Mouse (Mus musculus) 416B (cell line): ENCODE measurements around the gene Mrpl55.

ENCODE experiments used
- DNase-seq: peaks from one replicate; pipeline ENCODE4 v3.0.0; 2011; ENCODE audit warnings: low read depth

Mrpl55 gene

DNA sequence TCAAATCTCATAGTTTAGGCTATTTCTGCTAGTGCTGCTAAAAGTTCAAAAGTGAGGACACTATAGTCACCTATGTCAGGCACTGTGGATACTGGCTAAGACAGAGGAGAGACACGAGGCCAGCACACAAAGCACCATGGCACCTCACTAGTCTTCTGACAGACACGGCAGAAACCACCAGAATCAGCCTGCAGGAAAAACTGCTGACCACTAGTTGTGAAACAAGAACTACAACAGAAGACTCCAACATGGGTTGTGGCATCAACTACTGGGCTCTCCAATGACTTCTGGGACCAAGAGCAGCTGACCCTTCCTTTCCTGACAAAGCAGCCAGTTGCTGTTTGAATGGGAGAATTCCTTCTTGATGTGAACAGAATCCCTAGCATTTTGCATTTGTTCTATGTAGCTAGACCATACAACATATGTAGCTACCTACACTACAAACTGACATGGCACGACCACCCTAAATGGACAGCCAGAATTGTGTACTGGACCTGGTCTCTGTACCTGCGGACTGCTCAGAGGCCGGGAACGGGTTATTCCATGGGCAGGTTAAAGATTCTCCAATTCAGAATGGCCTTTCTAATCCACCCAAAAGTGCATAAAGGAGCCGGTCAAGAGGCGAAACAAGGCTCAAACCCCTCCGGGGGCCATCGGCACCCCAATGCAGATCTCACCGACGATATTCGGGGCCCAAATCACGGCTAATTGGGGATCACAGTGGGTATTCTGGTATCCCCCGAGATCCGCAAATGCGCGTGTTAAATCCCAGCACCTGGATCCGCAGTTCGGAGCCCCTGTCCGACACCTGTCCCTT is 24.7 kb downstream of the Mrpl55 start:
- peak; percentile 78 for DNase-seq

DNA sequence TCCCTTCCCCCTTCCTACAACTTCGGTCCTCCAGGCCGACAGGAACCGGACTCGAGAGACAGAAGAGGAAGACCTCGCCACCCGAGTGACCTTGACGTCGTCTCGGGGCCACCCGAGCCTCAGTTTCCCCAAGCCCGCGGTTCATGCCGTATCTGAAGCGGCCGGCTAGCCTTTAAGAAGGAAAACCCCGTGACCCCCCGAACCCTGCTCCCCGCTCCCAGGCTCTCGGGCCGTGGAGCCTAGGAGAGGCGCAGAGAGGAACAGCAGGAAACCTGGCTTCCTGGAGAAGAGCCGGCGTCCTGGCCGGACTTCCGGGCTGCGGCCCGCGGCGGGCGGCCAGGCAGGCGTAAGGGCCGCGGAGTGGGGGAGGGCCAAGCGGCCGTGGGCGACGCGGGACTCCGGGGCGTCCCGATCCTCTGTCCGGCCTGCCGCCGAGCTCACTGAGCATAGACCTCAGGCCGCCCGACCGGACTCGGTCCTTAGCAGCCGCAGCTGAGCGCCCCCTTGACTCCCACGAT is 25.4 kb downstream of the Mrpl55 start:
- DNase-seq: no peak

DNA sequence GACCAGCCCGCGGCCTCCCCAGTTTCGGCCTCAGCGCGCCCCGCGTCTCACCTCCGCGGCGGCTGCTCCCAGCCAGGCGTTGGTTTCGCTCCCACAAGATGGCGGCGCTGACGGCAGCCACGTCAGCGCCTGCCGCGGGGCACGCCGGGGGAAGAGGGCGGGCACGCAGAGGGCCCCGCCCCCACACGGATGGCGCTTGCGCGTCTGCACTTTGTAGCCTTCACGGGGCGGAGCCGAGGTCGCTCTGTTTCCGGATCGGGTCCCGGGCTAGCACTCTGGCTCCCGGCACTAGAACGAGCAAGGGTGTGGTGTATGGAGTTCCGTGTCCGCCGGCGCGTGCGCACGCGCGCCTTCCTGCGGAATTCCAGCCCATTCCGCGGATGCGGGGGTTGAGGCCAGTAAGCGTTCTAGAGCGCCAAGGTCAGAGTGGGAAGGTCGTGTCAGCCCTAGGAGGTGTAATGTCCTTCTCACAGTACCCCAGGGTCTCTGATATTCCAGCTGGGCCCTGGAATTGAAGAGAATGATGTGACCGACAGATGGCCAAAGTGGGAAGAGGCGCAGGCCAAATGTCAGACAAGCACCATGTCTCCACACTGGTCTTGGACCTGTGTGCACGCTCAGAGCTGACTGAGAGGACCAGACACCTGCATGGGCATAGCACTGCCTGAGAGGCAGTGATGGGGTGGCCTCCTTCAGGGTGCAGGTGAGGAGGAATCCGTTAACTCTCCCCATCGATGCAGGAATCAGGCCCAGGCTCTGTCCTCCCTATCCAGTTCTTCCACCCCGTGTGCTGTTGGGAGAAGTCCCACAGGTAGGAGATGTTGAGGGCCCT is 26.1 kb downstream of the Mrpl55 start, which contains the start of gene Arf1:
TSS of gene Arf1 (minus strand) at position 149 of the 832 bp plus-strand sequence.
- peak; percentile 97 for DNase-seq

DNA sequence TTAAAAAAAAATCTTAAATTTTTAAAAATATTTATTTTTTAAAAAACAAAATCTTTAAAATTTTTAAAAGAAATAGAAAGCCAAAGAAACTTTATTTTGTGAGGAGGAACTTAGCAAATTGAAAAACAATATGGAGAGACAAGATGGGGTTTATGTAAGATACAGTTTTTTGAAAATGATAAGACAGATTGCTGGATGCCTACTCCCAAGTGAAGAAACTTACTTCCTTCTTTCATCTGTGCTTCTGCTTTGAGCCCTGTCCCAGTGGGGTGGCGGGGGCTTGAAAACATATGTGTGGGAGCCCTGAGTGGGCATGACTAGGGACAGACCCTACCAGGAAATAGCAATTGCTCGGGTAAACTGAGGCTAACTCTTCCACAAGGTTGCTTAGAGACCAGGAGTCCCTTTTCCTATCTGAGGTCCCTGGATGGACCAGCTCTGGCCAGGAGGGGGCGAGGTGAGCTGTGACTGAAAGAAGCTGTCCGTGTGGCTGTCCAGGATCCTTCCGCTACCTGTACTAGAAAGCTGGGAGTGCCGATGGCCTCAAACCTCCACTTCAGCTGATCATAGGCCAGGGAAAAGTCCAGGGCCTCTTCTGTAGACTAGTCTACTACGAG is 28.0 kb downstream of the Mrpl55 start:
- peak; percentile 74 for DNase-seq

DNA sequence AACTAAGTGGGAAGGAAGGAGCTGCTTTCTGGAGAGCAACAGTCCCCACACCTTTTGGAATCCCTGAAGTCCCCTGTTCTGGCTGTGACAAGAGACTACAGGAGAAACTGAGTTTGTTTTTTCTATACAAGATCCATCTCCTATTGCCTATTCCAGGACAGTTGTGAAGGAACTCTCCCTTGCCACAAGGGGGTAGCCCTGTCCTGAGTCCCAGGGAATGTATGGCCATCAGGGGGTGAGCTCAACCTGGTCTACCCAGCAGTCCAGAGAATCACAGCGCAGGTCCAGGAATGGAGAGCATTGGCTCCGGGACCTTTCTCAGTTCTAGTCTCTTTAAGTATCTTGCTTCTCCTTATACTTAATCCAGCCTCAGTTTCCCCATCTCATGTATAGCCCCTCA is 30.5 kb downstream of the Mrpl55 start:
- DNase-seq: no peak

DNA sequence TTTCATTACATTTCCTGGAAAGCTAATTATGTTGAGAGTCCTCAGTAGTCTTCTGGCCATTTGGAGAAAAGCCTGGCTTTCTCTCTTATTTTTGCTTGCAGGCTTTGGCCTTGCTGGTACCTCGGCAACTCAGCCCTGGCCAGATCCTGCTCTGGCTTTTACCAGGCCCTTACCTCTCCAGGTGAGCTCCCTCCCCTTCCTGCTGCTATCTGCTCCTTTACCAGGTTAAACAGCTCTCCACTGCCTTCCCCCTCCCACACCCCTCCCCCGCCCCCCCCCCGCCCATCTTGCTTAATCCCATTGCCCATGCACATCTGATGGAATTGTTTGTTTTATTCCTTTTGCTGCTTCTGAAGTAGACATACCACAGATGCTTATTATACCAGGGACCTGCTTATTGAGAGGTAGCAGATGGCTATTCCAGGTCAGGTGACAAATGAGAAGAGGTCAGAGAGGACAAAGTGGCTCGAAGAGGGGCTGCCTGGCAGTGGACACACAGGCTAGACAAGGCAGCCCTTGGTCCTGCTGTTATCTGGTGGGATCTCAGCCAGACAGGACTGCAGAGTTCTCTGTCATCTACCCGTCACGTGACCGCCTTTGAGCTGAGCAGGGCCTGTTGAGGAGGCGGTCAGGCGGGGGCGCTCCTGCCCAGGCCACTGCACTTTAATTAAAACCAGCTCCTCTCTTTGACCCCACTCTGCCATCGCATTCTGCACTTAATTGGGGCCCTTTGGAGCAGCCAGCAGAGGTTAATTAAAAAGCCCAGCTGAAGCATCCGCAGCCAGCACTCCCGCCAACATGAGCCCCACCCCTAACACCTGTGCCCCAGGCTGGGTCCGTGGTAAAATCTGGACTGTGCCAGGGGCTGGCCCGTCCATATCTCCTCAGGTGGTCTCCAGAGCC is 36.5 kb downstream of the Mrpl55 start:
- DNase-seq: peak; percentile 80

DNA sequence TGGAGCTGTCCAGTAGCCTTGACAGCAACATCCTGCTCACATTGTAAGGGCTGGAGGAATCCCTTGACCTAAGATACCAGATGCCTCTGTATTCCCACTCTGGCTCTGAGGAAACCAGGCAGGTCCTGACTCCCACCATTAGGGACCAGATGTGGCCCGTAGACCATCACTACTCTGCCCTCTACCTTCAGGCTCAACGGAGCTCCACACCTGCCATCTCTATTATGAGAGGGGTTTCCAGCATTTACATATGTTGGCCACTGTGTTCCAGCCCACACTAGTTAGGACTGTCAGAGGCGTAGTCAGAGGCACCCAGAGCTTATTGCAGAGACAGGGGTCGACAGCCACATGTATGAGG is 37.1 kb downstream of the Mrpl55 start:
- DNase-seq: no peak

DNA sequence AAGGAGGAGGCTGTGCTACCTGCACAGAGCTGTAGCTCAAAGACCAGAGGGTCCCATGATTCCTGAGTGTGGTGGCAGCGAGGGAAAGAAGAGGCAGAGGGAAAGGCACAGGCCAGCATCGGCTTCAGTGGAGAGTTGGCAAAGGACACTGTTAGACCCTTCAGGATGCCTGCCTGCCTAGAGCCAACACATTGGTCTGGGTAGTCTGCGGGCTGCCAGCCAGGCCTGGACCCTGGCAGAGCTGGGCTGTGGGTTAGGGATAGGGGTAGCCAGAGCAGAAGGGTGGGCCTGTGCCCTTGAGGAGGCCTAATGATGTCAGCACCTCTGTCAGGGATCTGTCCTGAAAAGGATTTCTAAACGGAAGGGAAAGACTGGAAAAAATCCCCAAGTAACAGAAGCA is 37.5 kb downstream of the Mrpl55 start:
- no peak for DNase-seq

DNA sequence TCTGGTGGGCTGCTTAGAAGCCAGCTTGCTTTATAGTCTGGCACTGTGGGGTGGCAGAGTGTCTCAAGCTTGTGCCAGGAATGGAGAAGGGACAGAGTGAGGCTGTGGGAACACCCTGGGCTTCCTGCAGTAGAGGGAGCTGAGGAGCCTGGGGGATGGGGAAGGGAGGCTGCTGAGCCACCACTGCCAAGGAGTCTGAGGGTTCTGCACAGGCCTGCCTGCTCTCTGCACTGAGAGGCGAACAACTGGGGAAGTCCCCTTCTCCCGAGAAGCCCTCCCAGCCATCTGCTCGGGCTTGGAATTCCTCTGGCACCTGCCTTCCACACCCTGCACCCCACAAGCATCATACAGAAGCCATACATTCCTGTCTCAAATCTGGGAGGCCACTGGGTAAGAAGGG is 39.6 kb downstream of the Mrpl55 start:
- no peak for DNase-seq

DNA sequence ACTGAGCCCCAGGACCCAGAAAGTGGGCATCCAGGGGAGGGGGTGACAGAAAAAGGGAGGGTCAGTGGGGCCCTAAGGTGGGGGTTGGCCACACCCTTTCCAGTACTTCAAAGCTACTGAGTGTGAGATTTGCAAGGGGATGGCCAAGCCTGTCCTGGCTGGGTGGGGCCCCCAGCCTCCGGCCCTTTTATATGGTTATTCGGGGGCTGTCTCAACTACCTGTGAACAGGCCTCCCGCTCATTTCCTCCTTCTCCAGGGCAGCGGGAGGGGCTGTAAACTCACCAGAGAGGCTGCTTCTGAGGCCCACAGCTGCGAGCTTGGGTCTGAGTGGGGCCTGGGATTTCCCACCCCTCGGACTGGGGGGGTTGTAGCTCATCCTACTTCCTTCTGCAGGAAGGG is 41.6 kb downstream of the Mrpl55 start:
- DNase-seq: no peak

DNA sequence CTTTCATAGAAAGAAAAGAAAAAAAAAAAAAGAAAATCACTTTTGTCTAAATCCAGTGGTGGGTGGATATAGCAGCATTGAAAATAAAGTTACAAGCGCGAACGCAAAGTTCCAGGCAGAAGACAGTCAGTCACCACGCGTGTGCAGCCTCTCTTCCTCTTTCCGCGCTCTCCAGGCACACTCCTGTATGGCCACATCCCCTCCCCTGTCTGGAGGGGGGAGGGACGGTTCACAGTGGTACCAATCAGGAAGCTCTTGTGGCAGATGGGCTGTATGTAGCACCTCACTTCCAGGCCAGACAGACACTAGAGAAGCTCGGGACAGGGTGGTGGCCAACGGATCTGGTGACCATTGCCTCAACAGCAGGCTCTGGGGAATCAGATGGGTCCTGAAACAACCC is 45.8 kb downstream of the Mrpl55 start:
- peak; percentile 30 for DNase-seq
